Mouse (Mus musculus) midbrain, embryonic 12.5 days (tissue): ENCODE results near the gene Abcb1a. TPM values are rescaled to one million over a fixed set of nuclear protein-coding genes. Genes with fewer than 3 reads are reported as not detected.

ENCODE experiments used
- ATAC-seq: fragments of 200-750 bp; cut with Nextera tagmentation; 2 replicates; pipeline ENCODE4 v1.8.0; 2017; ENCODE audit warnings: low read depth, moderate TSS enrichment, moderate library complexity; ENCODE audit not compliant: low FRiP score
- H3K27ac ChIP-seq: fragments of 300-500 bp; sonication (generic); replicated peaks from 2 replicates; pipeline ENCODE4 v1.5.1; 2016; ENCODE audit warnings: mild to moderate bottlenecking
- H3K27me3 ChIP-seq: fragments of 300-500 bp; sonication (generic); 2 replicates; pipeline ENCODE4 v1.6.1; 2016; ENCODE audit warnings: mild to moderate bottlenecking
- H3K36me3 ChIP-seq: fragments of 300-500 bp; sonication (generic); 2 replicates; pipeline ENCODE4 v1.6.1; 2016
- H3K4me1 ChIP-seq: fragments of 300-500 bp; sonication (generic); 2 replicates; pipeline ENCODE4 v1.6.1; 2016
- H3K4me2 ChIP-seq: fragments of 300-500 bp; sonication (generic); replicated peaks from 2 replicates; pipeline ENCODE4 v1.6.1; 2016; ENCODE audit warnings: mild to moderate bottlenecking, moderate library complexity
- H3K4me3 ChIP-seq: fragments of 300-500 bp; sonication (generic); 2 replicates; pipeline ENCODE4 v1.5.1; 2016; ENCODE audit warnings: mild to moderate bottlenecking
- H3K9ac ChIP-seq: fragments of 300-500 bp; sonication (generic); replicated peaks from 2 replicates; pipeline ENCODE4 v1.6.1; 2016; ENCODE audit warnings: mild to moderate bottlenecking, moderate library complexity
- H3K9me3 ChIP-seq: fragments of 300-500 bp; sonication (generic); 2 replicates; pipeline ENCODE4 v1.6.1; 2016; ENCODE audit warnings: mild to moderate bottlenecking
- WGBS: fragments of 180-500 bp; shearing (Covaris S2); methylation state at CpG from one replicate; pipeline ENCODE4 v1.1.7; 2016; 5-methylcytosine and 5-hydroxymethylcytosine counted together
- polyA plus RNA-seq: library from polyadenylated mRNA; unstranded; fragments of >200 nt; fragmentation: Nextera tagmentation; extraction: Ambion mirVana; gene quantifications from 2 replicates; pipeline ENCODE4 v1.2.1, GENCODE M21; 2016

Gene Abcb1a
- 0.75 and 1.0 TPM in 2 replicates for polyA plus RNA-seq

DNA sequence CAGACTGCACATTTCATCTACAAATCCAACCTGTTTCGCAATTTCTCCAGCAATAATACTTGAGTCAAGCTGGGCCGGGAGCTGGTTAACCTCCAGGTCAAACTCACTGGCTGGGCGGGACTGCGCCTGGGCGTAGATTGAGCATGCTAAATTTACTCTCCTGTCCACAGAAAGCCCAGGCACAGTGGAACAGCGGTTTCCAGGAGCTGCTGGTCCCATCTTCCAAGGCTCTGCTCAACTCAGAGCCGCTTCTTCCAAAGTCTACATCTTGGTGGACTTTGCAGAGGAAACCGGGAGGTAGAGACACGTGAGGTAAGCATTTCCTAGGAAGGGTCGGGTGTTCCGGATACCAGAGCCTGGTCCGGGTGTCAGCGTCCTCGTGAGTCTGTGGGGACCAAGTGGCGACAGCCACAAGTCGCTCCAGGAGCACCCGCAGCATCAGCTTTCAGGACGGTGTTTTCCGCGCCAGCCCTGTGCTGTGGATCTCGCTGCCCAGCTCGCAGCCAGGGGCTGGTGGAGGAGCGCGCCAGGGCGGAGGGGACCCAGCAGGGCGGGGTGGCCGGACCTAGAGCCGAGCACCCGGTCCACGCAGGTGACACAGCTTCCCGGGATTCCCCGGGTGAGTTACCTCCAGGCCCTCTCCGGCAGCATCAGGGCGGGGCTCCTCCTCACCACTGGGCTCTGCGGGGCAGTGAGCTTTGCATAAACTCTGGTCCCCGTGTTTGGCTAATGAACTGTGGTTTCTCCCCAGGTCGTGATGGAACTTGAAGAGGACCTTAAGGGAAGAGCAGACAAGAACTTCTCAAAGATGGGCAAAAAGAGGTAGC lies at the start of gene Abcb1a:
Gene Abcb1a, plus strand, starts transcription at position 167 of the 827 bp plus-strand sequence.
- H3K4me1 ChIP-seq = peaks cover 11% of the 10 kb centered on the region
- H3K27ac ChIP-seq = no peak within 1 kb of the TSS
- no peaks in the 10 kb centered on the region for H3K36me3 ChIP-seq
- ATAC-seq = peak; percentile 86
- 8% methylated on average over 37 of the region's 37 CpGs for WGBS
- 0 out of 2 replicates have a peak, but pooled peaks cover 4% of the 10 kb centered on the region for H3K27me3 ChIP-seq
- H3K4me2 ChIP-seq = peak within 1 kb of the TSS; percentile 88
- H3K9ac ChIP-seq = peak within 1 kb of the TSS; percentile 34
- H3K4me3 ChIP-seq = peak within 1 kb of the TSS; percentile 49
- H3K9me3 ChIP-seq = no peaks in the 10 kb centered on the region

DNA sequence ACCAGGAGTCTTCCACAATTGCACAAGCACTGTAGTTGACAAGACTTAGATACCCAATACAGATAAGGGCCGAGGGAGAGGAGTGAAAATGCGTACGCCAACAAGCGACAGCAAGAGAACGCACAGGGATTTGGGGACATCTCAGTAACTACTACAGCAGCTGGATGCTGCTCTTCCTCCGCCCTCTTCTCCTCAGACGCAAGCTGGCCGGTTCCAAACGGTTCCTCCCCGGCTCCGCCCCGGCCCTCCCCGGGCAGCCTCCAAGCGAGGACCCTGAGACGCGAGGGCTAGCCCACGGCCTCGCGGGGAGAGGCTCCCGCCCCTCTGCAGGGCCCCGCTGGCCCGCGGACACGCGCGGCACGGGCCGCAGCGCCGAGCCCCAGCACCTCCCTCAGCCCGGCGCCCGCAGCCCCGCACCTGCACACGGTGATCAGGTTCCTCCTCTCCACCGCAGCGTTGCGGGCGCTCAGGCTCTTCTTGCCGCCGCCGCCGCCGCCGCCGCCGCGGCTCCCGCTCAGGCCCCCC lies 37.7 kb upstream of the Abcb1a start:
- H3K9ac ChIP-seq = peak overlapping the region; percentile 84
- peak overlapping the region; percentile 83 for H3K4me2 ChIP-seq
- 0 out of 2 replicates have a peak, but pooled peaks cover 4% of the 10 kb centered on the region for H3K4me1 ChIP-seq
- peak; percentile 64 for ATAC-seq
- no peaks in the 10 kb centered on the region for H3K9me3 ChIP-seq
- H3K27ac ChIP-seq = peak overlapping the region; percentile 86
- H3K36me3 ChIP-seq = no peaks in the 10 kb centered on the region
- H3K4me3 ChIP-seq = peak overlapping the region; percentile 91
- H3K27me3 ChIP-seq = peaks cover 7% of the 10 kb centered on the region; the same call in 1 of the 2 replicates
- under 1% methylated on average over 49 of the region's 49 CpGs for WGBS

DNA sequence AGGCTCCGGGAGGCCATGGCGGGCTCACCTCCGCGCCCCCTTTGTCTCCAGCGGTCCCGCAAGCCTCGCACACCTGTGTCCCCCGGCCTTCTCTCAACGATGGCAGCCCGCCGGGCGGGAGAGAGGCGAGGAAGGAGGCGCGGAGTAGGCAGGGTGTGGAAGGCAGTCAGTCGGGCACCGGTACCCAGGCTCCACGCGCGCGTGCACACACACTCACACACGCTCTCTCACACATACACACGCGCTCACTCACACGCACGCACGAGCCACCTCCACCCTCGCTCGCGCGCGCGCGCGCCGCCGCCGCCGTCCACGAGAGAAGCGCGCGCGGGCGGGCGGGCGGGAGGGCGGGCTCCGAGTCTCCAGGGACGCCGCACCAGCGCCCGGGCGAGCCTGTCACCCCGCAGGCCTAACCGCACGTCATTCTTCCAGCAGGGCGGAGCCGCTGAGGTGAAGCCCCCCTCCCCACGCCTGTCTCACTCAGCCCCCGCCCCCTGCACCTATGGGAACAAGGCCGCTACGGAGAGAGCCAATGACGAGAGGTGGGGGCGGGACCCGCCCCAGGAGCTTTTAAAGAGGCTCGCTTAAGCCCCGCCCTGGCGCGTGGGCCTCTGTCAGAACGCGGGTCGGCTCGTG lies 37.2 kb upstream of the Abcb1a start, which contains the start of gene Rundc3b:
Gene Rundc3b, minus strand, starts transcription at position 357 of the 636 bp plus-strand sequence.
- H3K27ac ChIP-seq = peak within 1 kb of the TSS; percentile 86
- H3K27me3 ChIP-seq = peaks cover 7% of the 10 kb centered on the region; the same call in 1 of the 2 replicates
- ATAC-seq = peak; percentile 98
- H3K4me2 ChIP-seq = peak within 1 kb of the TSS; percentile 83
- H3K9ac ChIP-seq = peak within 1 kb of the TSS; percentile 84
- no peaks in the 10 kb centered on the region for H3K9me3 ChIP-seq
- H3K4me1 ChIP-seq = 0 out of 2 replicates have a peak, but pooled peaks cover 4% of the 10 kb centered on the region
- no peaks in the 10 kb centered on the region for H3K36me3 ChIP-seq
- peak within 1 kb of the TSS; percentile 91 for H3K4me3 ChIP-seq
- 0% methylated on average over 50 of the region's 74 CpGs for WGBS

DNA sequence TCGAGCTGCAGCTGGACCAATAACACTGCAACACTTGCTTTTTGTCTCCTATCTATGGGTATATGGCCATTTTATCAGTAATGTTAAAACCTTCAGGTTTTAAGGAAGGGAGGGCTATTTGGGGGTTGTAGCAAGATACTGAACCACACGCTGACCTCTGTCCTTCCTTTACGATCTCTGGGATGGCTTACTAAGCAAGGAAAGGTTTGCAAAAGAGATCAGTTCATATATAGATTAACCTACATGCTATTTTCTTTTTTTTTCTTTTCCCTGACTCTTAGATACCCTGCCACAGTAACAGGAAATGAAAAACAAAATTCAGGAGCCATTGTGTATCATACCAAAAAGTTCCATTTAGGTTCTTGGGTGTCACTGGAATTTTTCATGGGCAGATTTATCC lies 27.0 kb upstream of the Abcb1a start:
- H3K4me1 ChIP-seq = no peaks in the 10 kb centered on the region
- no peak overlapping the region for H3K4me3 ChIP-seq
- ATAC-seq = no peak
- no peak overlapping the region for H3K27ac ChIP-seq
- 87% methylated on average over 3 of the region's 3 CpGs for WGBS
- H3K4me2 ChIP-seq = no peak overlapping the region
- H3K36me3 ChIP-seq = no peaks in the 10 kb centered on the region
- H3K9me3 ChIP-seq = no peaks in the 10 kb centered on the region
- H3K27me3 ChIP-seq = no peaks in the 10 kb centered on the region
- H3K9ac ChIP-seq = no peak overlapping the region

DNA sequence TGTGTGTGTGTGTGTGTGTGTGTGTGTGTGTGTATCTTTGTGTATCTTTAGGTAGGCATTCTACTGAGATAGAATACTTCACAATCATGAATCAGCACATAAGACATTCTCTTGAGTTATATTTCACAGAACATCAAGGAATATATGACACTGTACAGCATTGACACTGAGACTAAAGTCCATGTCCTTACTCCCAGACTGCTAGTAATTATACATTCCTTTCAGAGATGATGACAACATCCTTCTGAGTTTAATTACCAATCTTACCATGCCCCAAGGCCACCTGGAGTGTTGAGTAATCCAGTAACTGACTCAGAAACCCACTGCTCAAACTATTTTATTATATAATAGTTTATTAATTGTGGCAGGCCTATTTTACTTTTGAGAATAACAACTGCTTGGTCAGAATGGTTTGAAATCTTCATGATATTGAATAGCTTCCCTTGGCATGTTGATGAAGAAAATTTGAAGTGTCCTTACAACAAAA lies 25.3 kb upstream of the Abcb1a start:
- Histone ChIP-seq H3K27me3 (no peaks in the 10 kb centered on the region), H3K36me3 (no peaks in the 10 kb centered on the region), H3K4me1 (no peaks in the 10 kb centered on the region), H3K9ac (no peak overlapping the region), H3K4me3 (no peak overlapping the region), H3K27ac (no peak overlapping the region), H3K4me2 (no peak overlapping the region), H3K9me3 (no peaks in the 10 kb centered on the region)
- ATAC-seq = no peak

DNA sequence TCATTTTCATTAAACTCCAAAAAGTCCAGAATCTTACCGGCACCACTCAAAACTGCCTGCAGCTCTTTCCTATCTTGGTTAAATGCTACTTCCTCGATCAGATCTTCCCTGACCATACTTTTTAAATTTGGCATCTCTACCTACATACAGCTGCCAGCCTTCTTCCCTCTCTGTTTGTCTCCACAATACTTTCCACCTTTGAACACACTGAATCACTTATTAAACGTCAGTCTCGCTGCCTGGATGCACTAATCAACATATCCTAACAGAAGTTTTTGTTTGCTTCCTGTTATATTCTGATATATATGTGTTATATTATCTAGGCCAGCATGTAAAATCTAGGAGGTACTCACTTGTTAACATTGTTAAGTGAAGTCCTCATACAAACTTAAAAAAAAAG lies 11.6 kb upstream of the Abcb1a start:
- 82% methylated on average over 4 of the region's 4 CpGs for WGBS
- Histone ChIP-seq H3K27ac (no peak overlapping the region), H3K4me2 (no peak overlapping the region), H3K4me1 (no peaks in the 10 kb centered on the region), H3K9me3 (no peaks in the 10 kb centered on the region), H3K27me3 (no peaks in the 10 kb centered on the region), H3K4me3 (no peak overlapping the region), H3K9ac (no peak overlapping the region), H3K36me3 (no peaks in the 10 kb centered on the region)
- ATAC-seq = no peak

DNA sequence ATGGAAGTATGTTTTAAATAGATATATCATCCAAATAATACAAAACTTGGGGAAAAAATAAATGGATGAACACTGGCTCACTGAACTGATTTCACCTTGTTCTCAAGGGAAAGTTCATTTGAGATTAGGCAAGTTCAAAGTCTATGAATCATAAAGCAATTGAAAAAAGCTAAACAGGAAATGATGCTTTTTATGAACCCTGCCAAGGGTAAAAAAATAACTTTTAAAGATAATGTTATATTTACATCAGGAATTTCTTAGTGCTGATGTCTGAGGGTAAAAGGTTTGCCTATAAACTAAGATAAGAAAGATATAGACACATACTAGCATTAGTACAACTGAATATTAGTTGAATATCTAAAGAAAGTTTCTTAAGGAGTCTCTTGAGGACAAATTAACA lies 11.1 kb upstream of the Abcb1a start:
- H3K36me3 ChIP-seq = no peaks in the 10 kb centered on the region
- H3K4me2 ChIP-seq = no peak overlapping the region
- no peak overlapping the region for H3K4me3 ChIP-seq
- H3K9ac ChIP-seq = no peak overlapping the region
- H3K9me3 ChIP-seq = no peaks in the 10 kb centered on the region
- no peaks in the 10 kb centered on the region for H3K4me1 ChIP-seq
- no peak overlapping the region for H3K27ac ChIP-seq
- no peaks in the 10 kb centered on the region for H3K27me3 ChIP-seq
- ATAC-seq = no peak

DNA sequence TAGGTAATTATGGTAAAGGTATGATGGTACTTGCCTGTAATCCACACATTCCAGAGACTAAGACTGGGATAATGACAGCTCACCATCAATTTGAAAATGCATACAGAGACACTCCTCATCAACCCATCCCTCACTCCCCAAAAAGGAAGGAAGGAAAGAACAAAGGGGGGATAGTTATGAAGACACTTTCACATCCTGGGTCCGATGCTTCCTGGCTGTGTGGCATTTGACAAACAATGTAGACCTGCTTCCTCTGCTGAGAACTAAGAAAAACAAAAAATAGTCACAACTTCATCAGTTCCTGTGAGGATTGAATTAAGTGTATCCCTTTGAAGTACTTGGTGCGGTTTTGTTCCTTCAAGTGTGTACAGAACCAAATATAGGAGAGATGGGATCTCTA lies 7.8 kb upstream of the Abcb1a start:
- H3K4me2 ChIP-seq = no peak overlapping the region
- no peak for ATAC-seq
- no peak overlapping the region for H3K9ac ChIP-seq
- no peak overlapping the region for H3K4me3 ChIP-seq
- no peaks in the 10 kb centered on the region for H3K4me1 ChIP-seq
- WGBS = 80% methylated on average over 2 of the region's 2 CpGs
- no peaks in the 10 kb centered on the region for H3K9me3 ChIP-seq
- no peak overlapping the region for H3K27ac ChIP-seq
- H3K36me3 ChIP-seq = no peaks in the 10 kb centered on the region
- no peaks in the 10 kb centered on the region for H3K27me3 ChIP-seq

DNA sequence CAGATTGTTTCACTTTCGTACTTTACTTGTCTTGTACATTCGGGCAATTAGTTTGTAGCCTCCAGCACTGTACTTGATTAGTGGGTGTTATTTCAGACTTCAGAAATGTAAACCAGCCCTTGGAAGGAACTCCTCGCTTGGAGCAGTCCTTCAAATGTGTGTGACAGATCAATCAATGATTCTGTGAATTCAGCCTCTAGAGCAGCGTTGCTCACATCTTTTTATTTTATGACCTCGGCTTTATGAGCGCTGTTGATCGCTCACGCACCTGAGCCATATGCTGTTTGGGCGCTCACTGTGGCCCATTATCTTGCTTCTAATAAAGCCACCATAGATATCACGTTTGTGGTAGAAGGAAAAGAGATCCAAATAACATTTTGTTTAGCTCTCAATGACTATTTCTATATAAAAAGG lies 868 bp downstream of the Abcb1a start:
- Histone ChIP-seq H3K9ac (no peak overlapping the region), H3K36me3 (no peaks in the 10 kb centered on the region), H3K9me3 (no peaks in the 10 kb centered on the region), H3K27me3 (0 out of 2 replicates have a peak, but pooled peaks cover 4% of the 10 kb centered on the region), H3K4me1 (peaks cover 11% of the 10 kb centered on the region), H3K4me2 (peak overlapping the region; percentile 88), H3K4me3 (peak overlapping the region; percentile 49), H3K27ac (no peak overlapping the region)
- peak; percentile 27 for ATAC-seq
- WGBS = 80% methylated on average over 10 of the region's 10 CpGs

DNA sequence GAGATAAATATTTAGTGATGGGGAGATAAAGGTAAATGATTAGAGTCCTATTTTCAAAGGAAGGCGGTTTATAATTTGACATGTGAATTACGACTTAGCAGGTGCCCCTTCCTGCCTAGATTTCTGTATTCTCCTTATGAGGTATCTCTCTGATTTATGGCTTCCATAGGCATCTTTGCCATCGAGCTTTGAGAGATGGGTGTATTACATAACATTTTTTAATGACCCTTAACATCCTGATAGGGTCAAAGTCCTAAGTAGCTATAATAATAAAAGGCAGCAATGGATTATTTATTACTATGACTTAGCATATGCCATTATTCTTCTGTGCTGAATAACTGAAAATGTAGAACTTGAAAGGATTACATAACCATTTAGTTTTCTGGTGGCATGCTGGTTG lies 4.8 kb downstream of the Abcb1a start:
- no peaks in the 10 kb centered on the region for H3K36me3 ChIP-seq
- WGBS = 86% methylated on average over 3 of the region's 3 CpGs

DNA sequence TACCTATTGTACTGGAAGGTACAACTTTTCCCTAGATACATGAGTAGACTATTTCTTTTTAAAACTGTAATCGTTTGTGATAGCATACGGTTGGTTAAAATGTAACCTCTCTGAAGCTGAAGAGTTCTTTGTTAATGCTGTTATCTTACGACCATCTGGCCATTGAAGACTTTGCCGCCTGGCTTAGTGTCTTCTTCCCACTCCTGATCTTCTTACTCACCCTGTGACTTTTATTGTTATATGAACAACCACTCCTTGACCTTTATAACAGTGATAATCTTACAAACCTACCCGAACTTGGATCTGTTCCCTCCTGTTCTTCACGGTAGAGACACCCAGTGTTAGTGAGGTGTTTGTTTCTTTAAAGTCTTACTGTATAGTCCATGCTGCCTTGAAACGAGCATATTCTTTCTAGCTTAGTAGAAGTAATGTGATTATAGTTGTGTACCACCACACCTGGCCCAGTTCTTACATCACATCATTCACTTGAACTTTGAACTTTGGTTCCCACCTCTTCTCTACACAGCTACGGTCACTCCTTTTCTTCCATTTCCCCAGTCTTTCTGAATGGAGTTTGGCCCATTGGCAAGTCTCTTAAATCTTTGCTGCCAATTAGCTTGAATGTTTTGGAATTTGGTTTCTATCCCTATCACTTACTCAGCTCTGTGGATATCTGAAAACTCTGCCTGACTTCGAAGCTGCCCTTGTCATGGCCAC lies 8.0 kb downstream of the Abcb1a start:
- no peaks in the 10 kb centered on the region for H3K36me3 ChIP-seq
- 83% methylated on average over 9 of the region's 9 CpGs for WGBS
- no peak overlapping the region for H3K27ac ChIP-seq

More for the DNA sequence above, 4.8 kb downstream of the Abcb1a start:
- Histone ChIP-seq H3K9me3 (no peaks in the 10 kb centered on the region), H3K27ac (no peak overlapping the region), H3K9ac (no peak overlapping the region), H3K4me2 (no peak overlapping the region), H3K4me3 (no peak overlapping the region), H3K27me3 (0 out of 2 replicates have a peak, but pooled peaks cover 3% of the 10 kb centered on the region), H3K4me1 (peaks cover 11% of the 10 kb centered on the region)
- ATAC-seq = no peak

More for the DNA sequence above, 8.0 kb downstream of the Abcb1a start:
- Histone ChIP-seq H3K9me3 (no peaks in the 10 kb centered on the region), H3K9ac (no peak overlapping the region), H3K4me3 (no peak overlapping the region), H3K4me2 (no peak overlapping the region), H3K27me3 (no peaks in the 10 kb centered on the region), H3K4me1 (no peaks in the 10 kb centered on the region)
- ATAC-seq = no peak
